Mouse (Mus musculus) megakaryocyte-erythroid progenitor cell, adult 5-6 weeks (primary cell): Measurements from ENCODE around the gene Pax8. TPM values are rescaled to one million over a fixed set of nuclear protein-coding genes. Genes with fewer than 3 reads are reported as not detected.

Experiments used
- ATAC-seq: replicated peaks from 2 replicates; pipeline ENCODE4 v1.8.0; 2016; ENCODE audit warnings: mild to moderate bottlenecking, inconsistent platforms; ENCODE audit not compliant: severe bottlenecking, poor library complexity, low FRiP score, low TSS enrichment
- total RNA-seq, 2 experiments: library from RNA; stranded (forward) in 1 of 2; stranded (reverse) in 1 of 2; fragments of 200-1000, 215-1000 nt in 1 of 2; fragments of >200 nt in 1 of 2; fragmentation: Nextera tagmentation in 1 of 2; gene quantifications; 2 replicates each; pipeline ENCODE4 v1.2.3; 2014 to 2017

Gene Pax8
- total RNA-seq, 2 experiments from 2014 or later, result not detected

- no peak for ATAC-seq
Measured at GRCm38 (mm10) chr2:24469102-24469501, 6.3 kb downstream of the Pax8 start.

- ATAC-seq, result no peak
Measured at GRCm38 (mm10) chr2:24468430-24468829, 7.0 kb downstream of the Pax8 start.

GRCm38 (mm10) chr2:24467156-24467555, 8.2 kb downstream of the Pax8 start:
- ATAC-seq, result no peak

GRCm38 (mm10) chr2:24460808-24461127, 14.6 kb downstream of the Pax8 start:
- ATAC-seq, result 0 out of 2 replicates have a peak, but pooled peaks have one; percentile 55

- ATAC-seq, result no peak
Measured at GRCm38 (mm10) chr2:24460112-24460807, 15.1 kb downstream of the Pax8 start.

- ATAC-seq, result no peak
Measured at GRCm38 (mm10) chr2:24456841-24457240, 18.6 kb downstream of the Pax8 start.

- ATAC-seq, result no peak
Measured at GRCm38 (mm10) chr2:24455057-24455855, 20.1 kb downstream of the Pax8 start.

GRCm38 (mm10) chr2:24454429-24455011, 20.9 kb downstream of the Pax8 start:
- no peak for ATAC-seq

- ATAC-seq, result no peak
Measured at GRCm38 (mm10) chr2:24453206-24453605, 22.2 kb downstream of the Pax8 start.

GRCm38 (mm10) chr2:24449111-24449510, 26.3 kb downstream of the Pax8 start:
- no peak for ATAC-seq

GRCm38 (mm10) chr2:24443256-24443790, 32.1 kb downstream of the Pax8 start:
- no peak for ATAC-seq

- ATAC-seq, result no peak
Measured at GRCm38 (mm10) chr2:24442303-24442925, 33.0 kb downstream of the Pax8 start.

GRCm38 (mm10) chr2:24441899-24442298, 33.5 kb downstream of the Pax8 start:
- ATAC-seq, result no peak

- ATAC-seq, result no peak
Measured at GRCm38 (mm10) chr2:24440056-24440455, 35.3 kb downstream of the Pax8 start.

GRCm38 (mm10) chr2:24435699-24436098, 39.7 kb downstream of the Pax8 start:
- no peak for ATAC-seq

- no peak for ATAC-seq
Measured at GRCm38 (mm10) chr2:24434670-24435069, 40.7 kb downstream of the Pax8 start.

- no peak for ATAC-seq
Measured at GRCm38 (mm10) chr2:24429806-24430205, 45.6 kb downstream of the Pax8 start.

GRCm38 (mm10) chr2:24427866-24428675, 47.3 kb downstream of the Pax8 start:
- no peak for ATAC-seq

GRCm38 (mm10) chr2:24425630-24426029, 49.8 kb downstream of the Pax8 start:
- ATAC-seq, result no peak
